Mouse (Mus musculus) bone marrow macrophage, adult 2 months (primary cell): Measurements from ENCODE around the gene Prss54.

Experiments
- CTCF ChIP-seq: IDR thresholded peaks from 2 replicates; pipeline ENCODE4 v1.5.1; 2012; ENCODE audit warnings: low read depth, mild to moderate bottlenecking, low read length, moderate library complexity
- POLR2A ChIP-seq: IDR thresholded peaks from 2 replicates; pipeline ENCODE4 v1.6.1; 2012; ENCODE audit warnings: mild to moderate bottlenecking, low read depth, low read length, borderline replicate concordance

- no peak for TF ChIP-seq POLR2A
- TF ChIP-seq CTCF, result no peak
Observed at GRCm38 (mm10) chr8:95592131-95592780, 16.1 kb upstream of the Prss54 start.
